Mouse (Mus musculus): ENCODE data around the gene Hist1h4a.
"Not testable (repeated sequence)": the region's sequence is repeated elsewhere in the genome, so short reads cannot be mapped to it uniquely, and the experiment has no call there.

Gene Hist1h4a

DNA sequence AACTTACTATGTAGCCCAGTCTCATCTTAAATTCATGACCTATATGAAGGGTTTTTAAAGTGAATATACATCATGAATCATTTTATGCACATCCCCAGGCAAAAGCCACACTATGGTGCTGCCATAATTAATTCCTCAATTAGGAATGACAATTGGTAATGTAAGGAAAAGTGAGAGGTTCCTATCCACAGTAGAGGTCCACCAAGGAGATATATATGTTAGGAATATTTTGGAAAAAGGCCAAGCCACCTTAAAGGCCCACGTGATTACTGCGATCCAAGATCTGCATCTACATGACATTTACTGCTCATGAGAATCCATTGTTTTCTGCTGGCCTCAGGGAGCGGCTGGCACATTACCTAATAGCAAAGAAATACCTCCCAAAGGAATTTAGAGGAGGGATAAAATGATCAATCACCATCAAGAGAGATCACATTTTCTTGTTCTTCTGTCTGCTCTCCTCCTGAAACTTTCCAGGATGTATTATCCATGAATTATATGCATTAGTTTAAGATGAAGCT lies 1.7 kb downstream of the Hist1h4a start:
- DNase-seq (ENCODE audit: low spot score) = no peak

DNA sequence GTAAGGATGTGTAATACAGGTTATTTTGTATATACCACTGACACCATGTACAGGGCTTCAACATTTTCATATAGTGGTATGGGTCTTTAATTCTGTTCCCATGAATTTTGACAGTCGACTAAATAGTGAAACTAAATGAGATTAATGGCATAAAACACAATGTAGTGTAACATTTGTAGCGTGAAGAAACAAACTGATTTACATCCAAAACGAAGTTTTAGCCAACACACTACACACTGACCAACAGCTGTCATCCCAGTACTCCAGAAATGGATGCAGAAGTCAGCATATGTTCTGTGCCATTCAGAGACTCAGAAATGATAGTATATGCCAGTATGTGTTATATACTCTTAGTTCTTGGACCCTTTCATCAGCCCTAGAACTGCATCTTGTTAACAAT lies 3.1 kb downstream of the Hist1h4a start:
- no peak for DNase-seq (ENCODE audit: low spot score)

DNA sequence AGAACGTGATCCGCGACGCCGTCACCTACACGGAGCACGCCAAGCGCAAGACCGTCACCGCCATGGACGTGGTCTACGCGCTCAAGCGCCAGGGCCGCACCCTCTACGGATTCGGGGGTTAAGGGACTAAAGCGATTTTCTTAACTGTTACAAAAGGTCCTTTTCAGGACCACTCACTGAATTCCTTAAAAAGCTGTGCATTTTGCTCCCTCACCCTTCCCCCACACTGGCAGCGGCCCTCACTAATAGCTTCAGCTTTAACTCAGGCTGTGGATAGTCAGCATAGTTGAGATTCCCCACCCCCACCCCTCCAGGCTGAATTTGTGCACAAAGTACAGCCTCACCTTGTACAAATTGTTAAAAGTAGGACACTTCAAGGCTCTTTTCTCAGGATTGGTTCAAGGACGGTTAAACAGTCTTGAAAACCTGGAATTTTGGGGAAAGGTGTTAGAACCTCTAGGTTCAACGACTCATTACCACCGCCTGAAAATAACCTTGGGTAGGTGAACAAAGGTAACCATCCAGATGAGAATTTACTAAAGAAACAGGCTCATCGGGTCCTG lies 3.7 kb downstream of the Hist1h4a start:
- DNase-seq (ENCODE audit: low spot score) = no peak

- peak; percentile 92 for DNase-seq (ENCODE audit: low spot score)
Observed at GRCm38 (mm10) chr13:23756790-23757189, 4.2 kb downstream of the Hist1h4a start, which contains the start of gene Hist1h4b. Gene Hist1h4b (plus strand): TSS chr13:23757013.

- DNase-seq (ENCODE audit: low spot score) = no peak
Observed at GRCm38 (mm10) chr13:23755000-23755399, 6.0 kb downstream of the Hist1h4a start.

GRCm38 (mm10) chr13:23753314-23754078 lies 7.5 kb downstream of the Hist1h4a start:
- DNase-seq (ENCODE audit: low spot score) = no peak

GRCm38 (mm10) chr13:23752742-23753172 lies 8.3 kb downstream of the Hist1h4a start:
- no peak for DNase-seq (ENCODE audit: low spot score)

- peak; percentile 95 for DNase-seq (ENCODE audit: low spot score)
Observed at GRCm38 (mm10) chr13:23752067-23752741, 8.8 kb downstream of the Hist1h4a start, which contains the start of gene Hist1h3b. Gene Hist1h3b (plus strand): TSS chr13:23752267.

GRCm38 (mm10) chr13:23751478-23751956 lies 9.5 kb downstream of the Hist1h4a start:
- DNase-seq (ENCODE audit: low spot score) = no peak

DNA sequence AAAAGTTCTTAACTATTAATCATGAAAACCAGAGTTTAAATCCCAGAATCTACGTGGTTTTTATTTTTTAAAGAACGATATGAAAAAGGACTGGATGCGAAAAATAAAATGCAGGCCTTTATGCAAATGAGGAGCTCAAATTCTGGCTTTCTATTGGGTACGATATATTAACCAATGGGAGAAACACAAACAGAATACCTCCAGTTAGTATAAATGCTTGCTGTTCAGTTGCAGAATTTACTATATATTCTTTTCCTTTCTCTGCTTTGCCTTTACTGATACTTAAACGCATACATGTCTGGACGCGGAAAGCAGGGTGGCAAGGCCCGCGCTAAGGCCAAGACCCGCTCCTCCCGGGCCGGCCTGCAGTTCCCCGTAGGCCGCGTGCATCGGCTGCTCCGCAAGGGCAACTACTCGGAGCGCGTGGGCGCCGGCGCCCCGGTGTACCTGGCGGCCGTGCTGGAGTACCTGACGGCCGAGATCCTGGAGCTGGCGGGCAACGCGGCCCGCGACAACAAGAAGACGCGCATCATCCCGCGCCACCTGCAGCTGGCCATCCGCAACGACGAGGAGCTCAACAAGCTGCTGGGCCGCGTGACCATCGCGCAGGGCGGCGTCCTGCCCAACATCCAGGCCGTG lies 10.1 kb downstream of the Hist1h4a start, which contains the start of gene Hist1h2ab:
Hist1h2ab (plus strand) TSS at position 288 of the 639 bp plus-strand sequence.
- DNase-seq (ENCODE audit: low spot score) = not testable (repeated sequence)

GRCm38 (mm10) chr13:23749563-23750121 lies 11.4 kb downstream of the Hist1h4a start:
- DNase-seq (ENCODE audit: low spot score) = no peak

DNA sequence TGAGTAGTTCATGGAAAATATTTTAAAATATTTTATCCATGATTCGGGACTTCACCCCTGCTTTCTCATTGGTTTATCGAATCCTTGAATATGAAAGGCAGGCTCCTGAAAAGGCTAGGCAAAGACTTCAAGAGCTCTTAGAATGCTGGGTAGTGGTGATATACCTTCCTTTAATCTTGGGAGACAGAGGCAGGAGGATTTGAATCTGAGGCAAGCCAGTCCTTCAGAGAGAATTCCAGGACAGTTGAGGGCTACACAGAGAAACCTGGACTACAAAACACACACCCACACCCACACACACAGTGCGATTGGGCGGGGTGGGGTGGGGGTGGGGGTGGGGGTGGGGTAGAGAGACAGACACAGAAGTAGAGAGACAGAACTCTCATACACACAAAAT lies 13.1 kb downstream of the Hist1h4a start:
- DNase-seq (ENCODE audit: low spot score) = no peak

DNA sequence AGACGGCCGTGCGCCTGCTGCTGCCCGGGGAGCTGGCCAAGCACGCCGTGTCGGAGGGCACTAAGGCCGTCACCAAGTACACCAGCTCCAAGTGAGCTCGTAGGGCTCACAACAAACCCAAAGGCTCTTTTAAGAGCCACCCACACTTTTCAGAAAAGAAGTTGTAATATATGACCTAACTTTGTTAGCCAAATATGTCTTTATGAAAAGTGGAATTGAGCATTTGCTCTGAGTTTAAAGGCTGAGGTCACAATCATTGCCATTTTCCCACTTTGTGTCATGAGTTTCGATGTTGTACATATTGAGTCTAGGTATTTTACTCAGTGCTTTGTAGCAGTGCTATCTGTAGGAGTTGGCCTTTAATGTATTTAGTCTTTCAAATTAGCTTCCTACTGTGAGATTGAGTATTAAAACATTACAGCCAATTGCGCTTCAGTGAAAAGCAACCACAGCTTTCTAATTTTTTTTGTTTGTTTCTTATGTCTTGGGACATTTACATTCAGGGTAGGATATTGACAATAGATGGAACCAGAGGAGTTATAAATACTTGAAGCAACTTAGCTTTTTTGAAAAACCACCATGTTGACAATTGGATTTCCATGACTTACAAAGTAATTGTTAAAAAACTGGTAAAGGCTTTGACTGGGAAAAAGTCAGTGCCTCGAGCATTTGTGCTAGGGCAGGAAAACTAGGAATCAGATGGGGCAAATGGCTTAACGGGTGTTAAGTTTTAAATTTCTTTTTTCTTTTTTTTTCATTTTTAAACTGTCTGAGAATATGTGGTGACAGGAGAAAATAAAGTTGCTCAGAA lies 13.7 kb downstream of the Hist1h4a start:
- DNase-seq (ENCODE audit: low spot score) = no peak

GRCm38 (mm10) chr13:23746201-23747080 lies 14.6 kb downstream of the Hist1h4a start, which contains the start of gene Hist1h2bb:
Gene Hist1h2bb (plus strand): TSS chr13:23746734.
- DNase-seq (ENCODE audit: low spot score) = peak; percentile 71

- DNase-seq (ENCODE audit: low spot score) = peak; percentile 86
Observed at GRCm38 (mm10) chr13:23745381-23746161, 15.5 kb downstream of the Hist1h4a start, which contains the start of gene Hist1h3c. Gene Hist1h3c (minus strand): TSS chr13:23745602.

DNA sequence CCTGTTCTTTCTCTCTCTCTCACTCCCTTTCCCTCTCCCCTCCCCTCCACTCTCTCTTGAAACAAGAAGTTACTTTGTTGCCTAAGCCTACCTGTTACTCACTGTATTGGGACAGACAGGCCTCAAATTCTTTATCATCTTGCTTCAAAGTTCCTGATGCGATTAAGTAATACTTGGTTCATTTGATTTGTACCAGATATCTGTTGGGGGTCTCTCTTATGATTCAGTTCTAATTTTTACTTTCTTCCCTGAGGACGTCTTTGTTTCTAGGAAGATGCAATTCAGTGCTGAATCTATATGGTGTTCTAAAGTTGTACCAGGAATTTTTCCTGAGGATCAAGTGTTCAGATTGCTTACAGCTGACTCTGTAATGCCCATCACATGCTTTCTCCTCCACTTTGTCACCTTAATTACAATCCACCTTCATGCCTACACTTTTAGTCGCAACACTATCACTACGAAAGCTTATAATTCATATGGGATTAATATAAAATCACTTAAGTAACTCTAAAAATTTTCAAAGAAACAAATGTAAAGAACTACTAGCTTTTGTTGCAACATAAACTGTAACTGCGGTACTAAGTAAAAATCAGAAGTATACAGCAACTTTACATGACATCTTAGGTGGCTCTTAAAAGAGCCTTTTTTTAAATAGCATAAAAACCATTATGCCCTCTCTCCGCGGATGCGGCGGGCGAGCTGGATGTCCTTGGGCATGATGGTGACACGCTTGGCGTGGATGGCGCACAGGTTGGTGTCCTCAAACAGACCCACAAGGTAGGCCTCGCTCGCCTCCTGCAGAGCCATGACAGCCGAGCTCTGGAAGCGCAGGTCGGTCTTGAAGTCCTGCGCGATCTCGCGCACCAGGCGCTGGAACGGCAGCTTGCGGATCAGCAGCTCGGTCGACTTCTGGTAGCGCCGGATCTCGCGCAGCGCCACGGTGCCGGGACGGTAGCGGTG lies 16.3 kb downstream of the Hist1h4a start:
- DNase-seq (ENCODE audit: low spot score) = no peak

GRCm38 (mm10) chr13:23743963-23744362 lies 17.1 kb downstream of the Hist1h4a start:
- DNase-seq (ENCODE audit: low spot score) = no peak

- DNase-seq (ENCODE audit: low spot score) = no peak
Observed at GRCm38 (mm10) chr13:23743215-23743614, 17.8 kb downstream of the Hist1h4a start.
